17 mouse cellular contexts compared by ENCODE assay signal in genomic region chr14:81508934-81509333, GRCm38 (mm10).
A peak's percentile ranks its signal among the peaks of the same experiment; 100 is the strongest.
DNase-seq lines count a peak whose midpoint lies in the region; TF ChIP-seq lines count a peak whose summit lies in the region.
"Had no signal": no experiment of that assay in that cellular context is flagged by ENCODE, and none has a peak within 500 bp of the region (broad histone marks: within the 10 kb centered on the region; RNA-seq: fewer than 3 reads in every experiment).

No protein-coding gene starts in this region.

- no peak overlapping the region for H3K9ac ChIP-seq in MEL (ENCODE audit: control insufficient read depth, low read depth, low read length, poor library complexity, severe bottlenecking)

- H3K4me3 ChIP-seq in MEL (ENCODE audit: control insufficient read depth in 1 of 2, insufficient read depth in 1 of 2, low read depth in 2 of 2, low read length in 2 of 2) = no peak overlapping the region

- TF ChIP-seq RAD21 in MEL (IDR thresholded peaks at IDR 0.05; ENCODE audit: low read depth, low read length) = no peak

- H3K4me1 ChIP-seq in MEL (ENCODE audit: control insufficient read depth in 1 of 2, insufficient read depth in 2 of 2, low read length in 2 of 2) = no peaks in the 10 kb centered on the region

- DNase-seq in MEL (ENCODE audit: low read depth, low spot score) = peak; percentile 20
- no peak for DNase-seq in left cerebral cortex, adult 9 months (ENCODE audit: low spot score in 2 of 2)
- DNase-seq: adrenal gland, adult 2 months; adrenal gland, adult 8-10 months; adrenal gland, postnatal 10 days; adrenal gland, postnatal 14 days; adrenal gland, postnatal 25 days; adrenal gland, postnatal 36 days; B cell, adult 2 months; cerebellum, adult 11 months; cerebellum, adult 11-12 months; cerebellum, adult 18-20 months; cerebellum, adult 2 months; cerebellum, adult 8-10 months had no signal

- no peaks in the 10 kb centered on the region for H3K27me3 ChIP-seq in MEL (ENCODE audit: control insufficient read depth in 1 of 2, insufficient read depth in 2 of 2, low read length in 2 of 2)
- H3K27me3 ChIP-seq: CH12.LX, Patski had no signal

- no peak for TF ChIP-seq CTCF in MEL (IDR thresholded peaks at IDR 0.05 in 2 of 3, conservative IDR thresholded peaks at IDR 0.05 in 1 of 3; ENCODE audit: control insufficient read depth in 1 of 3, insufficient read depth in 1 of 3, low read depth in 2 of 3, low read length in 3 of 3, poor library complexity in 1 of 3, severe bottlenecking in 1 of 3)

- TF ChIP-seq EP300 in MEL (IDR thresholded peaks at IDR 0.05; ENCODE audit: low read depth in 1 of 2, low read length in 2 of 2) = peak; percentile 29 to 75; a peak in 3 of 4 replicates

- no peak overlapping the region for H3K27ac ChIP-seq in MEL (ENCODE audit: control insufficient read depth, low read depth, low read length)

- peaks cover 0 to 4% of the 10 kb centered on the region in 2 experiments; a peak in 2 of 4 replicates for H3K36me3 ChIP-seq in MEL (ENCODE audit: control insufficient read depth in 1 of 2, insufficient read depth in 2 of 2, low read length in 2 of 2)
- H3K36me3 ChIP-seq: G1E had no signal

- no peaks in the 10 kb centered on the region for H3K79me2 ChIP-seq in MEL (ENCODE audit: control insufficient read depth, insufficient read depth, low read length, poor library complexity)

- no peak for TF ChIP-seq POLR2A in MEL (IDR thresholded peaks at IDR 0.05; ENCODE audit: control insufficient read depth in 1 of 2, insufficient read depth in 1 of 2, low read depth in 1 of 2, low read length in 2 of 2, poor library complexity in 1 of 2)

- H3K9me3 ChIP-seq in MEL (replicated peaks; ENCODE audit: insufficient read depth, low read length) = no peaks in the 10 kb centered on the region
- H3K9me3 ChIP-seq: G1E had no signal

TF ChIP-seq in MEL, 35 proteins besides CTCF, POLR2A, EP300 and RAD21:
- TF ChIP-seq MEF2A (IDR thresholded peaks at IDR 0.05; ENCODE audit: extremely low read depth, insufficient replicate concordance, low read depth, low read length, poor library complexity, severe bottlenecking) (no peak), ZMIZ1 (IDR thresholded peaks at IDR 0.05; ENCODE audit: low read depth, low read length) (no peak), ZKSCAN1 (IDR thresholded peaks at IDR 0.05; ENCODE audit: low read depth, low read length) (no peak), NELFE (IDR thresholded peaks at IDR 0.05; ENCODE audit: low read depth, low read length) (no peak), GATA1 (IDR thresholded peaks at IDR 0.05; ENCODE audit: low read depth, low read length) (peak; percentile 53; the same call in 1 of the 2 replicates), SIN3A (IDR thresholded peaks at IDR 0.05; ENCODE audit: low read length) (no peak), TCF12 (IDR thresholded peaks at IDR 0.05; ENCODE audit: low read depth, low read length) (peak; percentile 25; the same call in 1 of the 2 replicates)
